Mouse (Mus musculus) subcutaneous adipose tissue, adult 2 months (tissue): ENCODE data around the gene Nup188. TPM values are rescaled to one million over a fixed set of nuclear protein-coding genes. Genes with fewer than 3 reads are reported as not detected.

Source experiments
- polyA plus RNA-seq: library from polyadenylated mRNA; depleted of rRNA; stranded (reverse); fragments of >200 nt; gene quantifications from 2 replicates; pipeline ENCODE4 v1.2.3, GENCODE M21; 2012; ENCODE audit warnings: low replicate concordance; rRNA removed

Nup188 gene
- polyA plus RNA-seq, result 32.1 and 51.8 TPM in 2 replicates

DNA sequence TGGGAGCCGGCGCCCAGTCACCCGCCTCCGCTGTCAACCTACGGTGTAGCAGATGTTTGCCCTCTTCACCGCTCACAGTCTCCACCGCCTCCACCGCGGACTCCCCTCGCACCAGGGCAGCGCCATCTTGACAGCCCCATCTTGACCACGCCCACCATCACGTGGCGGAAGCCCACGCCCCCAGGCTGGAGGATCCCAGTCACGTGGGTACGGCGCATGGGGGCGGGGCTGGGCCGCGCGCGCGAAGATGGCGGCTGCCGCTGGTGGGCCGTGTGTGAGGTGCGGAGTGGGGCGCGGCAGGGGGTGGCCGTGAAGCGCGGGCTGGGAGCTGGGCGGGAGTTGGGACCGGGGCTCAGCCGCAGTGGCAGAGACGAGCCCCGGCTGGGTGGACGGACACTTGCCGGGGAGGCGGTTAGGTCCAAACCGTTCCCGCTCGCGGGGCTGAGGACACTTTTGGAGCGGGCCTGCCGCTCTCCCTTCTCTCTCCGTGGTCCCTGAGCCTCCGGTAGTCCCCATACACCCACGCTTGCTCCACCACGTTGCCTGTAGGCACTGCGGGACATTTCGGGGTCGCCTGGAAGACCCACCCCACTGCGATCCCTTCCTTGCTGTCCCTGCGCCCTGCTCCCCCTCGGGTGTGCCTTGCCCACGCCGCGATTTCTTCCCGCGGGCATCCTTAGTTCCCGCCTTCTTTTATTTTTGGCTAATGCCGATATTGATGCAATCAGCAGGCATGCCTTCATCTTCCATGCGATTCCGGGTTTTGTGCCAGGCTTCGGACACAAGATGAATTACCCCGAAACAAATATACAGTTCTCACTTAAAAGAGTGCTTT lies at the start of gene Nup188, which contains the start of gene Dolk:
Gene Nup188, plus strand, starts transcription at position 206 of the 835 bp plus-strand sequence.
Gene Dolk, minus strand, starts transcription at position 143 of the 835 bp plus-strand sequence.

DNA sequence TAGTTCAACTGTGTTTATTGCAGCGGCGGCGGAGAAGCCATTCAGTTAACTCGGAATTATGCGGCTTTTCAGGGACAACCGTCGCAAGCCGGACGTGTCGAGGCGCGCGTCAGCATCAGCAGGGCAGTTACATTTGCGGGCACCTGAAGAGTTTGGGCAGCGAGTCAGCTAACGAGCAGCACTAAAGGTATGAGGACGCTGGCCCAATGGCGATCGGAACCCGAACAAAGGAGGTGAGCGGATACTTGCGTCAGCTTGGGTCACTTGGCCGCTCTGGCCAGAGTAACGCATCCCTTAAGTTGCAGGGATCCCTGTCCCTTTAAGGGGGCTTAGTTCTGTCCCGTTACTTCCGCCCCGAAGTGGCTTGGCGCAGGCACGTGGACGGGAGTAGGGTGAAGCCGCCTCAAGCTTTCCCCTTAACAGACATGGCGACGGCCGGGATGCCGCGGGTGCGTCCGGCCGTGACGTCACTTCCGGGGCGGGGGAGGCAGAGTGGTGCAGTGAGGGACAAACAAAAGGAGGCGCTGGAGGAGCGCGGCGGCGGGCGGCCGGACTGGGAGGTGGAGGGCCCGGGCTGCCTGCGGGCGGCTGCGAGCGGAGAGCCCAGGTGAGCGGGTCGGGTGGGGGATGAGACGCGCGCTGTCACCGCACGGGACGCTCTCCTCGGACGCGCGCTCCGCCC lies 48.9 kb upstream of the Nup188 start, which contains the start of gene Lrrc8a:
Gene Lrrc8a, plus strand, starts transcription at position 517 of the 682 bp plus-strand sequence.

DNA sequence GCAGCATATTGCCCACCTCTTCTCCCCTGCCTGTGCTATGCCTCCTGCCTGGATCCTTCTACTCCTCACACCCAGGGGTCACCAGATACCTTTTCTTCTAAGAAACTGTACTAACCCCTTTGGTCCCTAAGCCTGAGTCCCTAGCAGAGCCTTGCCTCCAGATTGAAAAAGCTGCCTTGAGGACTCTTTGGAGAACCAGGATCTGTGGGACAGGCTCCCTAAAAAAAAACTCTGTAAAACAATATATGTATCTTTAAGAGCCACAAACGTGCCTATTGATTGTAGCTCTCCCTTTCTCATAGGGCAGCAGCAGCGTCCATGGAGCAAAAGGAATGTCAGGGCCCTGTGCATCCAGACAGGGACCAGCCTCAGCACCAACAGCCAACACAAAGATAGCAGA lies 45.9 kb upstream of the Nup188 start, which contains the start of gene Gm28035:
Gene Gm28035, plus strand, starts transcription at position 301 of the 400 bp plus-strand sequence.

DNA sequence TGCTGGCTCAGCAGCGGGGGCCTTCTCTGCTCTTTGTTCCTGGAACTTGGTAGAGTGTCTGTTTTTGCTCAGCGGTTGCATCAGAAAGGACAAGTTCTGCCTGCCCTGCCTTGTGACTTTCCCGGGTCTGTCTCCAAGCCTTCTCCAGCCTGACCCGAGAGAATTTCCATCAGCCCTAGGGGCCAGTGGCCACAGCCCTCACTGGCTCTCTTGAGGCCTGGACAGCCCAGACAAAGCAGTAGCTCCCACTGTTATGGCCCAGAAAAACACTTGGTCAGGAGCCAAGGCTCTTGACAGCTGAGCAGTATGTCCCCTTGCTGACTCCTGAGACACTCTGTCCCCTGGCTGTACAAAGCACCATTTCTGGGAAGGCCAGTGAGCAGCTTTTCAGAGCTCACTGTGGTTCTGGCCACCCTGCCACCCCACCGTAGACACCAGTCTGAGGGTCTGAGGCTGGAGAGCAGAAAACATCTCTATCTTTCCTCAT lies 20.4 kb upstream of the Nup188 start, which contains the start of gene Phyhd1:
Gene Phyhd1, plus strand, starts transcription at position 437 of the 487 bp plus-strand sequence.

DNA sequence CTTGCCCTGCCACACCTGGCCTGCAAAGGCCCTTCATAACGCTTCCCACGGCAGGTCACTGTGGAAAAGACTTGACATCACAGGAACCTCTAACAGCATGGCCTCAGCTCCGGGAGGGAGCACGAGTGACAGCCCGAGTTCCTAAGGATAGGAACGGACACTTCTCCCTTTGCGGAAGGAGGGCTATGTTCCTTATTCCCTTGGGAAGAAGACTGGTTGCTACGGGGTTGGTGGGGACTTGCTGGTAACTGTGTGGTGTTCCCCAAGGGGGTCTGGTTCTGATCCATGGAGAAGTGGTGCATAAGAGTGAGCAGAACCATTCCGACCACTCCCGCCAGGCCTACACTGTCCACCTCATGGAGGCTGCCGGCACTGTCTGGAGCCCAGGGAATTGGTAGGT lies 5.5 kb upstream of the Nup188 start, which contains the start of gene Gm28038:
Gene Gm28038, plus strand, starts transcription at position 301 of the 400 bp plus-strand sequence.

DNA sequence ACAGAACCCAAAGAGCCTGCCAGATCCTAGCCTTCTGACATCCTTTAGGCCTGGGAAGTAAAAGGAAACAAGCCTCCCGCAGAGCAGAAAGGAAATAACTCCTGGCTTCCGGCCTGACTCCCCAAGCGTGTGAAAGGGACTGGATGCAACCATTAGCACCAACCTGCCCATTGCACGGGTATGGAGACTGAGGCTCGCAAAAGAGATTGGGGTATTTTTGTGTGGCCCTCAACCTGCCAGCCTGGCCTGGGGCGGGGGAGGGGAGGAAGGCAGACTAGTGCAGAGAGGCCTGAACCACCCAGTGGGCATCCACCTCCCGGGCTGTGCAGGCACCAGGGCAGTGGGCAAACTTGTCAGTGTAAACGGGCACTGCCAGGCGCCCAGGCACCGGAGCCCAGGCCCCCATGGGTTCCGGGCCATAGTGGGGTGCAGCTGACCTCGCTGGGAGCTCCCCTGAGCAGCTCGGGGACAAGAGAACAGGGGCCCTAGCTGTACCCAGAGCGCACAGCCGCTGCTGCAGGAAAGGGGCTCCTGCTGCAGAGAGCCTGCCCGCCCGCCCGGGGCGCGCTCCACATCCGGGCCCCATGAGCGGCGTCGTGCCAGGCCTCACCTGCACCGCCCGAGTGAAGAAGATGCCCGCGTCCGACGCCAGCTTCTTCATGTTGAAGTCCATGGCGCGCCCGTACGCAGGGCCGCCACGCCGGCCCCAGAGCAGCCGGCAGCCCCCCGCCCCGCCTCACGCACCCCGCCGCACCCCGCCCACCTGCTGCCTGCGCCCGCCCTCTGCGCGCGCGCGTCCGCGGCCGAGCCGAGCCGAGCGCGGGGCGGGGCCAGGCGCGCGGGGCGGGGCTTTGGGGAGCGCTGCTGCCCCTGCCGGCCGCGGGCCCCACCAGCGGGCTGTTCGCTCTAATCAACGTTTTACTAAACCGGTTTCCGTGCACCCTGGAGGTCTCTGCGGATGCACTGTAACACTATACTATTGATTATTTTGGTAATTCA lies 72.6 kb downstream of the Nup188 start, which contains the start of gene Sh3glb2:
Gene Sh3glb2, minus strand, starts transcription at position 805 of the 999 bp plus-strand sequence.

DNA sequence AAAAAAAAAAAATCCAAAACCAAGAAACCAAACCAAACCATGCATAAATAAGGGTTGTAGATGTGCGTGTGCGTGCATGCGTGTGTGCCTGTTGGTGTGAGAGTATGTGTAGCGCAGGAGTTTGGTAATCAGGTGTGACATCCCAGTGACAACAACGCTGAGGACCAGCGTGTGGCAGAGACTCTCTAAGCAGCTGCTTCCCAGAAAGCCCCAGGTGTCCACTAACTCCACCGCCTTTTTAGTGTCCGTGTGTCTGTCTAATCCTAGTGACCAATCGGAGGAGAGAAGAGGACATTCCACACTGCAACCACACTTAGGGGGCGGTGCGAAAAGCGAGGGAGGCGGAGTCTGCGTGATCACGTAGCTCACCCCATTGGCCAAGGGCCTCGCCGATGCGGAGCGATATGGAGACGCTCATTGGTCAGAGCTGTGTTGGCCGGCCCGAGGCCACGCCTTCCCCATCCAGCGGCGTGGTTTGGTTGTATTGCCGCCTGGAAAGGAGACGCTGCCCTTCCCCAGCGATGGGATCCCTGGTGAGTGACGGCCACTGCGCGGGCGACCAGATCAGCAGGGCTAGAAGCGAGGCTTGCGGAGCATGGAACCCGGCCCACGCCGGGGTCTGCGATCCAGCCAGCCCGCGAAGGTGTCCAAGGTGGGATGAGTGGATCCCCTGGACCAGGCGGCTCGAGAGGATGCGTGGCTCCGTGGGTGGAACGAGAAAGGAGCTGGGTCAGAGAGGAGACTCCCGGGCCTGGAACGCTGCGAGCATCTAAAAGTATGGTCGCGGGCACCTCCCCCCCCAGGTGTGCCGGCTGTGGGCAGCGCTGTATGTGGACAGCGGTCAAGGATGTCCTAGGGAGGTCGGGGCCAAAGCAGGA lies 77.8 kb downstream of the Nup188 start, which contains the start of gene Miga2:
Gene Miga2, plus strand, starts transcription at position 461 of the 878 bp plus-strand sequence.

DNA sequence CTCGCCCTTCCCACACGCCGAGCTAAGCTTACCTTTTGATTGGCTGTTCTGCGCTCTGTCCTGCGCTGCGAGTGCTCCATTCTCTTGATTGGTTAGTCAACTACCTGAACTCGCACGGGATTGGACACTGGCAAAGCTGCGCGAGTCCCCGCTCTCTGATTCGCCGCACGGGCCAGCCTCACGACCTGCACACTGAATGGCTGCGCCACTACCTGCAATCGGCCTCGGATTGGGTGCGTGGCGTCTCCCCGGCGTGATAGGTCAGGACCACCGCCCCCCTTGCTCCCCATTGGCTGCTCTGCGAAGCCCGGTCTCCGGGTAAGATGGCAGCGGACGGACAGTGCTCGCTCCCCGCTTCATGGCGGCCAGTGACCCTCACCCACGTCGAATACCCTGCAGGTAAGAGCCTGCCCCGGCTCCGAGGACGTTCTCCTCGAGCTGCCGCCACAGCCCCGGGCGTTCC lies 105.9 kb downstream of the Nup188 start, which contains the start of gene Dolpp1:
Gene Dolpp1, plus strand, starts transcription at position 141 of the 463 bp plus-strand sequence.

Other genes starting within 250 kb of the Nup188 start
- 21.6 and 42.9 TPM in 2 replicates for gene Wdr34, start 237.5 kb upstream of the Nup188 start, polyA plus RNA-seq
- 24.7 and 66.2 TPM in 2 replicates for gene Set, start 229.0 kb upstream of the Nup188 start, polyA plus RNA-seq
- gene Pkn3, start 208.7 kb upstream of the Nup188 start, polyA plus RNA-seq, result 22.8 and 30.4 TPM in 2 replicates
- gene Zdhhc12, start 192.7 kb upstream of the Nup188 start, polyA plus RNA-seq, result 51.6 and 55.9 TPM in 2 replicates
- 60.2 and 82.4 TPM in 2 replicates for gene Zer1, start 161.8 kb upstream of the Nup188 start, polyA plus RNA-seq
- gene Tbc1d13, start 152.7 kb upstream of the Nup188 start, polyA plus RNA-seq, result 80.1 and 82.8 TPM in 2 replicates
- 41.3 and 50.6 TPM in 2 replicates for gene Endog, start 114.9 kb upstream of the Nup188 start, polyA plus RNA-seq
- gene Spout1, start 107.9 kb upstream of the Nup188 start, polyA plus RNA-seq, result 28.0 and 40.8 TPM in 2 replicates
- 32.9 and 33.7 TPM in 2 replicates for gene Kyat1, start 80.5 kb upstream of the Nup188 start, polyA plus RNA-seq
- 44.2 and 66.0 TPM in 2 replicates for gene Lrrc8a, start 48.7 kb upstream of the Nup188 start, polyA plus RNA-seq
- gene Gm28035, start 45.8 kb upstream of the Nup188 start, polyA plus RNA-seq, result 12.7 and 13.6 TPM in 2 replicates
- 59.0 and 102 TPM in 2 replicates for gene Phyhd1, start 20.2 kb upstream of the Nup188 start, polyA plus RNA-seq
- gene Gm28038, start 5.4 kb upstream of the Nup188 start, polyA plus RNA-seq, result not detected in 2 replicates
- 58.1 and 113 TPM in 2 replicates for gene Dolk, start 63 bp upstream of the Nup188 start, polyA plus RNA-seq
- 268 and 456 TPM in 2 replicates for gene Sh3glb2, start 72.9 kb downstream of the Nup188 start, polyA plus RNA-seq
- gene Miga2, start 77.8 kb downstream of the Nup188 start, polyA plus RNA-seq, result 75.0 and 133 TPM in 2 replicates
- 53.2 and 65.5 TPM in 2 replicates for gene Dolpp1, start 105.9 kb downstream of the Nup188 start, polyA plus RNA-seq
- gene Crat, start 129.4 kb downstream of the Nup188 start, polyA plus RNA-seq, result 212 and 378 TPM in 2 replicates
- gene Ptpa, start 129.6 kb downstream of the Nup188 start, polyA plus RNA-seq, result 213 and 291 TPM in 2 replicates
- gene Ier5l, start 187.8 kb downstream of the Nup188 start, polyA plus RNA-seq, result 13.4 and 28.6 TPM in 2 replicates